Mouse (Mus musculus): Measurements from ENCODE around the gene Gpc6. TPM values are rescaled to one million over a fixed set of nuclear protein-coding genes. Genes with fewer than 3 reads are reported as not detected.

Gene Gpc6
- polyA plus RNA-seq, 1 experiment from 2014 or later, result 11.4 TPM

GRCm38 (mm10) chr14:116928796-116929529, 3.8 kb downstream of the Gpc6 start:
- no peak overlapping the region for H3K9ac ChIP-seq (ENCODE audit: low read length)
- WGBS, result 34% methylated on average over 7 of the region's 7 CpGs
- no peaks in the 10 kb centered on the region; the same call in 1 of the 2 replicates for H3K4me1 ChIP-seq (replicated peaks; ENCODE audit: control insufficient read depth, insufficient read depth)
- H3K9me3 ChIP-seq (ENCODE audit: control insufficient read depth, low read length), result no peaks in the 10 kb centered on the region
- no peaks in the 10 kb centered on the region for H3K36me3 ChIP-seq (ENCODE audit: control insufficient read depth, insufficient read depth, low read length)
- peak overlapping the region; percentile 17; the same call in 1 of the 2 replicates for H3K4me2 ChIP-seq (replicated peaks; ENCODE audit: low read depth)
- ATAC-seq (ENCODE audit: low FRiP score, low TSS enrichment) (no peak), DNase-seq (ENCODE audit: low spot score) (no peak)
- H3K27ac ChIP-seq (replicated peaks), result no peak overlapping the region
- TF ChIP-seq EP300 (optimal IDR thresholded peaks at IDR 0.05) (no peak), CTCF (IDR thresholded peaks at IDR 0.05; ENCODE audit: low read depth) (no peak)
- H3K27me3 ChIP-seq (ENCODE audit: control insufficient read depth, insufficient read depth, low read length), result no peaks in the 10 kb centered on the region
- no peak overlapping the region for H3K4me3 ChIP-seq (ENCODE audit: low read depth, low read length)

DNA sequence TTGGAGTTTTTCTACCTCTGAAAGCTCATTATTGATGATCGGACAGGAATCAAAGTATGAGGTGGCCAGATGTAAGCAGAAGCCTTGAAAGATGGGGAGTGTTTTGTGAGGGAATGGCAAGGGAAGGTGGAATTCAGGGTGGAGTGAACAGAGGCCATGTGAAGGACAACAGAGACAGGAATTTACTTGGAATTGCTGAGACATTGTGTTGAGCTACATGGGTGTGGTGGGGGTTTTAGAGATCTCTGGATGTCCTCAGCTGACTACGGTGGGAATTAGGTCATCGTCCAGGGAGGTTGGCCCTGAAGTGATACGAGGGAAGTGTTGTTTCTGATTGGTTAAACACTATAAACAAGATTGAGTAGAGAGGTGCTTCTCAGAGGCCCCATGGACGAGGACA, 8.7 kb downstream of the Gpc6 start:
- no peak overlapping the region for H3K27ac ChIP-seq (replicated peaks)
- no peak overlapping the region for H3K4me2 ChIP-seq (replicated peaks; ENCODE audit: low read depth)

GRCm38 (mm10) chr14:116937910-116938560, 12.9 kb downstream of the Gpc6 start:
- Histone ChIP-seq H3K36me3 (ENCODE audit: control insufficient read depth, insufficient read depth, low read length) (no peaks in the 10 kb centered on the region), H3K9me3 (ENCODE audit: control insufficient read depth, low read length) (no peaks in the 10 kb centered on the region)

More for the DNA sequence above, 8.7 kb downstream of the Gpc6 start:
- no peak for ATAC-seq (ENCODE audit: low FRiP score, low TSS enrichment)
- no peak for DNase-seq (ENCODE audit: low spot score)
- Histone ChIP-seq H3K27me3 (ENCODE audit: control insufficient read depth, insufficient read depth, low read length) (no peaks in the 10 kb centered on the region), H3K9me3 (ENCODE audit: control insufficient read depth, low read length) (no peaks in the 10 kb centered on the region), H3K36me3 (ENCODE audit: control insufficient read depth, insufficient read depth, low read length) (no peaks in the 10 kb centered on the region), H3K4me1 (replicated peaks; ENCODE audit: control insufficient read depth, insufficient read depth) (no peaks in the 10 kb centered on the region), H3K4me3 (ENCODE audit: low read depth, low read length) (no peak overlapping the region), H3K9ac (ENCODE audit: low read length) (no peak overlapping the region)
- 50% methylated on average over 5 of the region's 5 CpGs for WGBS
- TF ChIP-seq EP300 (optimal IDR thresholded peaks at IDR 0.05) (no peak), CTCF (IDR thresholded peaks at IDR 0.05; ENCODE audit: low read depth) (no peak)

GRCm38 (mm10) chr14:116938735-116939134, 13.6 kb downstream of the Gpc6 start:
- ATAC-seq (ENCODE audit: low FRiP score, low TSS enrichment) (no peak), DNase-seq (ENCODE audit: low spot score) (no peak)
- H3K4me2 ChIP-seq (replicated peaks; ENCODE audit: low read depth), result no peak overlapping the region
- no peak overlapping the region for H3K4me3 ChIP-seq (ENCODE audit: low read depth, low read length)
- WGBS, result 87% methylated on average over 9 of the region's 9 CpGs
- H3K4me1 ChIP-seq (replicated peaks; ENCODE audit: control insufficient read depth, insufficient read depth), result no peaks in the 10 kb centered on the region
- TF ChIP-seq EP300 (optimal IDR thresholded peaks at IDR 0.05) (no peak), CTCF (IDR thresholded peaks at IDR 0.05; ENCODE audit: low read depth) (no peak)
- H3K9me3 ChIP-seq (ENCODE audit: control insufficient read depth, low read length), result no peaks in the 10 kb centered on the region
- no peaks in the 10 kb centered on the region for H3K27me3 ChIP-seq (ENCODE audit: control insufficient read depth, insufficient read depth, low read length)
- no peak overlapping the region for H3K9ac ChIP-seq (ENCODE audit: low read length)
- H3K36me3 ChIP-seq (ENCODE audit: control insufficient read depth, insufficient read depth, low read length), result no peaks in the 10 kb centered on the region
- H3K27ac ChIP-seq (replicated peaks), result no peak overlapping the region

More at GRCm38 (mm10) chr14:116937910-116938560, 12.9 kb downstream of the Gpc6 start:
- Histone ChIP-seq H3K9ac (ENCODE audit: low read length) (no peak overlapping the region), H3K27me3 (ENCODE audit: control insufficient read depth, insufficient read depth, low read length) (no peaks in the 10 kb centered on the region), H3K4me1 (replicated peaks; ENCODE audit: control insufficient read depth, insufficient read depth) (no peaks in the 10 kb centered on the region), H3K4me3 (ENCODE audit: low read depth, low read length) (no peak overlapping the region), H3K27ac (replicated peaks) (no peak overlapping the region), H3K4me2 (replicated peaks; ENCODE audit: low read depth) (no peak overlapping the region)
- WGBS, result 74% methylated on average over 14 of the region's 14 CpGs
- DNase-seq (ENCODE audit: low spot score) (peak; percentile 55), ATAC-seq (ENCODE audit: low FRiP score, low TSS enrichment) (no peak; the same call in 1 of the 2 replicates)
- TF ChIP-seq EP300 (optimal IDR thresholded peaks at IDR 0.05) (no peak), CTCF (IDR thresholded peaks at IDR 0.05; ENCODE audit: low read depth) (peak; percentile 71)

DNA sequence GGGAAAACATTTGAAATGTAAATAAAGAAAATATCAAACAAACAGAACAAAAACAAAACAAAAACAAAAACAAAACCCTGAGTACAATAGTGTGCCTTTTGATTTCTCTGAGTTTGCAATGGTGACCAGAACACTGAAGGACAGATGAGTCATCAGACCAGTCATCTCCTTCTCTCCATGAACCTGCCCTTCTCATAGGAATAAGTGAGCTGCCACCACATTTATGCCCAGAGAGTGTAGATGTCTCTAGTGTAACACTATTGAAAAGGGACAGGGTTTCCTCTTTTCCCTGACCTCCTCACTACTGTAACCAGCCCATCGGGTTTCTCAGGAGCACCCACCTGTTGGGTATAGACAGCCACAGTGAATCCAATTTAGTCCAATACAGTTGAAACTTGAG, 14.4 kb downstream of the Gpc6 start:
- Histone ChIP-seq H3K27me3 (ENCODE audit: control insufficient read depth, insufficient read depth, low read length) (no peaks in the 10 kb centered on the region), H3K27ac (replicated peaks) (no peak overlapping the region), H3K9ac (ENCODE audit: low read length) (no peak overlapping the region), H3K4me2 (replicated peaks; ENCODE audit: low read depth) (no peak overlapping the region), H3K4me1 (replicated peaks; ENCODE audit: control insufficient read depth, insufficient read depth) (no peaks in the 10 kb centered on the region), H3K36me3 (ENCODE audit: control insufficient read depth, insufficient read depth, low read length) (no peaks in the 10 kb centered on the region), H3K4me3 (ENCODE audit: low read depth, low read length) (no peak overlapping the region), H3K9me3 (ENCODE audit: control insufficient read depth, low read length) (no peaks in the 10 kb centered on the region)
- DNase-seq (ENCODE audit: low spot score), result no peak
- WGBS, result 91% methylated on average over 1 of the region's 1 CpGs
- no peak for ATAC-seq (ENCODE audit: low FRiP score, low TSS enrichment)
- TF ChIP-seq CTCF (IDR thresholded peaks at IDR 0.05; ENCODE audit: low read depth), result no peak
- no peak for TF ChIP-seq EP300 (optimal IDR thresholded peaks at IDR 0.05)

DNA sequence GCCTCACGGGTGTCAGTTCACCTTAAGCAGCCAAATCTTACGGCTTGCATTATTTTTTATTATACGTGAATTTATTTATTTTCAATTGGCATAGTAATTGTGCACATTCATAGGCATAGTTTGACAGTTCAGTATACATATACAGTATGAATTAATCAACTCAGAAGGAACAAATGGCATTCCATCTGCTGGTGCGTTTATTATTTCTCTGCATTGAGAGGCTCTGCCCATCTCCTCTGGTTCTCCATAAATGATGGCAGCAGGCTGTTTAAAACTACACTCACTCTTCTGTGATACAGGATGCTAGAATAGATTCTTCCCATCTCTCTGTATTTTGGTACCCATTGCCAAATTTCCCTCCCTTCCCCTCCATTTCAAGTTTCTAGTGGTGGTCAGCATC, 16.7 kb downstream of the Gpc6 start:
- DNase-seq (ENCODE audit: low spot score) (no peak), ATAC-seq (ENCODE audit: low FRiP score, low TSS enrichment) (no peak)
- Histone ChIP-seq H3K4me3 (ENCODE audit: low read depth, low read length) (no peak overlapping the region), H3K9ac (ENCODE audit: low read length) (no peak overlapping the region), H3K27ac (replicated peaks) (no peak overlapping the region), H3K9me3 (ENCODE audit: control insufficient read depth, low read length) (no peaks in the 10 kb centered on the region), H3K27me3 (ENCODE audit: control insufficient read depth, insufficient read depth, low read length) (no peaks in the 10 kb centered on the region), H3K36me3 (ENCODE audit: control insufficient read depth, insufficient read depth, low read length) (no peaks in the 10 kb centered on the region), H3K4me2 (replicated peaks; ENCODE audit: low read depth) (no peak overlapping the region), H3K4me1 (replicated peaks; ENCODE audit: control insufficient read depth, insufficient read depth) (no peaks in the 10 kb centered on the region)
- TF ChIP-seq EP300 (optimal IDR thresholded peaks at IDR 0.05), result no peak
- no peak for TF ChIP-seq CTCF (IDR thresholded peaks at IDR 0.05; ENCODE audit: low read depth)
- WGBS, result 84% methylated on average over 4 of the region's 4 CpGs

Measured in stomach, postnatal 0 days (tissue).